Mouse (Mus musculus) ES-E14 (cell line): ENCODE data around the gene Urgcp.

Source experiments
- HCFC1 ChIP-seq: IDR thresholded peaks from 2 replicates; pipeline ENCODE4 v1.6.1; 2012; ENCODE audit warnings: low read length, inconsistent platforms, borderline replicate concordance; ENCODE audit not compliant: insufficient read depth
- MAFK ChIP-seq: IDR thresholded peaks from 2 replicates; pipeline ENCODE4 v1.6.1; 2014; ENCODE audit warnings: mild to moderate bottlenecking, low read depth, low read length, inconsistent platforms; ENCODE audit not compliant: insufficient read depth
- ZC3H11A ChIP-seq: IDR thresholded peaks from 2 replicates; pipeline ENCODE4 v1.6.1; 2012; ENCODE audit warnings: low read depth, mild to moderate bottlenecking, inconsistent platforms, low read length, borderline replicate concordance
- ZNF384 ChIP-seq: IDR thresholded peaks from 2 replicates; pipeline ENCODE4 v1.6.1; 2012; ENCODE audit warnings: low read depth, low read length, inconsistent platforms

DNA sequence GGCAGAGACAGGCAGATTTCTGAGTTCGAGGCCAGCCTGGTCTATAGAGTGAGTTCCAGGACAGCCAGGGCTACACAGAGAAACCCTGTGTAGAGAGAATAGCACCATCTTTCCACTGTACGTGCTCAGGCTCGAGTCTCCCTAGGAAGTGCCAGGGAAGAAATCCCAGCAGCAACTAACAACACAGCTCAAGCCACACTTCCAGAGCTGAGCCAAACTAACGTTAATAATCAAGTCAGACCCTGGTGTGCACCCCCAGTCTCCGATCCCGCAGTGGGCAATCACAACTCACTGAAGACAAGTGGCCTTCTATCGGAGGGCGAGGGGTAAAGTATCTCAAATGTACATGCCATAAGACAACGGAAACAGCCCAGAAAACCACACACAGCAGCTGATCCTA is 32.6 kb downstream of the Urgcp start:
- TF ChIP-seq ZNF384 = no peak
- no peak for TF ChIP-seq MAFK
- no peak for TF ChIP-seq HCFC1
- TF ChIP-seq ZC3H11A = no peak
